24 mouse cellular contexts compared by ENCODE assay signal in genomic region chr8:103144835-103145234, GRCm38 (mm10).
"Had no signal": no experiment of that assay in that cellular context is flagged by ENCODE, and none has a peak within 500 bp of the region (broad histone marks: within the 10 kb centered on the region; RNA-seq: fewer than 3 reads in every experiment).

No protein-coding gene starts in this region.

- H3K27me3 ChIP-seq: heart, embryonic 12.5 days; hindbrain, embryonic 12.5 days; intestine, embryonic 15.5 days; limb, embryonic 12.5 days had no signal

- H3K4me1 ChIP-seq: heart, embryonic 10.5 days; heart, embryonic 12.5 days; intestine, embryonic 15.5 days had no signal

- H3K36me3 ChIP-seq: heart, embryonic 10.5 days; heart, embryonic 12.5 days; hindbrain, embryonic 10.5 days; hindbrain, embryonic 12.5 days; intestine, embryonic 15.5 days; limb, embryonic 10.5 days; limb, embryonic 12.5 days had no signal

- H3K9ac ChIP-seq: heart, embryonic 12.5 days; hindbrain, embryonic 12.5 days; hindbrain, embryonic 14.5 days; intestine, embryonic 15.5 days; limb, embryonic 12.5 days had no signal

- H3K4me3 ChIP-seq: gastrocnemius, adult 2 months; heart, embryonic 10.5 days; heart, embryonic 12.5 days; hindbrain, embryonic 10.5 days; hindbrain, embryonic 12.5 days; intestine, embryonic 15.5 days; layer of hippocampus, adult 2 months; left cerebral cortex, adult 2 months; limb, embryonic 10.5 days; limb, embryonic 12.5 days had no signal

- H3K4me2 ChIP-seq: heart, embryonic 12.5 days; hindbrain, embryonic 12.5 days; hindbrain, embryonic 14.5 days; intestine, embryonic 15.5 days; limb, embryonic 12.5 days had no signal

- ATAC-seq: hindbrain, embryonic 16.5 days; inflammation-experienced regulatory T-cells, adult 6 months; intestine, embryonic 15.5 days; intestine, postnatal 0 days had no signal

- DNase-seq: gastrocnemius, adult 2 months; gastrocnemius, postnatal 10 days; gastrocnemius, postnatal 25 days; heart, adult 18-20 months; heart, postnatal 10 days; heart, postnatal 4 days; kidney, adult 18-20 months; kidney, adult 8-10 months; kidney, postnatal 10 days; kidney, postnatal 25 days; kidney, postnatal 4 days had no signal

- H3K27ac ChIP-seq: gastrocnemius, adult 2 months; heart, embryonic 10.5 days; hindbrain, embryonic 10.5 days; hindbrain, embryonic 12.5 days; hindbrain, embryonic 14.5 days; intestine, embryonic 15.5 days; layer of hippocampus, adult 2 months; left cerebral cortex, adult 2 months; limb, embryonic 10.5 days; limb, embryonic 12.5 days had no signal

- H3K9me3 ChIP-seq: heart, embryonic 10.5 days; heart, embryonic 12.5 days; hindbrain, embryonic 10.5 days; hindbrain, embryonic 12.5 days; intestine, embryonic 15.5 days; limb, embryonic 10.5 days; limb, embryonic 12.5 days had no signal
